Mouse (Mus musculus): ENCODE data around the gene Trmt2b.
"Not testable (repeated sequence)": the region's sequence is repeated elsewhere in the genome, so short reads cannot be mapped to it uniquely, and the experiment has no call there.

Trmt2b gene

DNA sequence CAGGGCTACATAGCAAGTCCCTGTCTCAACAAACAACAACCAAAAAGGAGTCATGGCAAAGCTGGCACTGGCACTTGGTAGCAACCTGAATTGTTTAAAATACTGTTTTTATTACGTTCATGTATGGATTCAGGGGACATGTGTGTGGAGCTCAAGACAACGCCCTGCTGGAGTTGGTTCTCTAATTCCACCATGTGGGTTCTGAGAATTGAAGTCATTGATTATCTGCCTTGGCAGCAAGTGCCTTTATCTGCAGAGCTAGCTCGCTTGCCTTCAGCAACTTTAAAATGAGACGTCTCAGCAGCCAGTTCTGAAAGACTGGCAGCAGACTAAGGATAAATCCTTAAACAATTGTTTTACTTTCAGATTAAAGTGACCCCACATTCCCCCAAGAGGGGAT is 58.6 kb downstream of the Trmt2b start:
- DNase-seq: no peak

DNA sequence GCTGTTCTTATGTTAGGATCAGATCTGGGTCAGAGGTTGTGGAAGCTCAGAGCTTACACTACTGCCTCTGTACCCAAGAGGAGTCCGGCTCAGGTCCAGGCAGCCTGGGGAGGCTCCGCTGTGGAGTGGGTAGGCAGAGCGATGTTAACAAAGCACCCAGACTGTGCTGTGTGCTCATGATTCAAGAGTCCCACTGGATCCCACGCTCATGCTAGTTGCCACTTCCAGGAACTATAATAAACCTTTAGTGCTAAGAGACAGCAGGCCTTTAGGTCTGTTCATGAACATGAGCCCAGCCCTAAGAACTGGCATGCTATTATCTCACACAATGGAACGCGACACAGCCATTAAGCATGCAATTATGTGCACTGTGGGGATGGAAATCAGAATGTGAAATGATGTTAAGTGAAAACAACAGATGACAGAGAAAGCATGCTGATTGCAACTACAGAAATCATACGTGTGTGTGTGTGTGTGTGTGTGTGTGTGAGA is 65.6 kb downstream of the Trmt2b start:
- no peak for DNase-seq

DNA sequence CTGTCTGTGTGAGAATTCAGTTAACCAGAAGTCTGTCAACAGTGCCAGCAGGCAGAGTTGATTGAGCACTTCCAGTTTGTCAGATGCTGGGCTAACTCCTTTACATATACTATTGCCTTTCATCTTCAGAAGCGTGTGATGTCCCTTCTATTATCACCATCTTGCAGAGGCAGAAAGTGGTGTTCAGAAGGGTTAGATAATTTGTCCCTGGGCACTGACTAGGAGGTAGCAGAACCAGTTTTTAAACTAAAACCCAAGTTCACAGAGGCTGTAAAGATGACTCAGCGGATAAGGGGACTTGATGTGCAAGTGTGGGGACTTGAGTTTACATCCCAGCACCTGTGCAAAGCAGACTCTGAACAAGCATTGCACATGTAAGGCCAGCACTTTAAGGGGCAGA is 68.3 kb downstream of the Trmt2b start:
- no peak for DNase-seq

DNA sequence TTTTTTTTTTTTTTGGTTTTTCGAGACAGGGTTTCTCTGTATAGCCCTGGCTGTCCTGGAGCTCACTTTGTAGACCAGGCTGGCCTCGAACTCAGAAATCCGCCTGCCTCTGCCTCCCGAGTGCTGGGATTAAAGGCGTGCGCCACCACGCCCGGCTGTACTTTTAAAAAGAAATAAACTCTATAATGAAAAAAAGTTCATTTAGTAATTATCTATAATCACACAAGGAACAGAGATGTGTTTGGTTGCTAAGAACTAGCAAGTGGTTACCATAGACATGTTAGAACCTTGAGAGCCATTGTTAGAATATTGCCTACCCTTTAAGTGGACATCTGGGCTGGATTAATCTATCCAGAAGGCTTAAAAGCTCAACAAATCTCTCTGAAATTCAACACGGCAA is 89.6 kb downstream of the Trmt2b start, which contains the start of gene Arl13a:
Gene Arl13a, plus strand, starts transcription at position 301 of the 400 bp plus-strand sequence.
- DNase-seq: not testable (repeated sequence)

DNA sequence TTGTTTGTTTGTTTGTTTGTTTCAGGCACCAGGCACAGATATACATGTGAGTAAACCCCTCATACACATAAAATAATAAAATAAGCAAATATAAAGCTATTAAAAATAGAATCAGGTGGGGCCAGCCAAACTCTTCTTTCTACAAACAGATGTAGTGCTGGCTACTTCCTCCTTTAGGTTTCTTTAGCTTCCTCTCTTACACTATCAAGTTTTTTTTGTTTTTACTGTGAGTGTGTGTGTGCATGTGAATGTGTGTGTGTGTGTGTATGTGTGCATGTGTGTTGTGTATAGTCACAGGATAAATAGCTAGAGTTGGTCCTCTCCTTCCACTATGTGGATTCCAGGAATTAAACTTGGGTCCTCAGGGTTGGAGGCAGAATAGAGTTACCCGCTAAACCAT is 102.1 kb downstream of the Trmt2b start:
- DNase-seq: no peak

All from B cell, adult 2 months (primary cell).